Mouse (Mus musculus): Measurements from ENCODE around the gene Map2k4.

DNA sequence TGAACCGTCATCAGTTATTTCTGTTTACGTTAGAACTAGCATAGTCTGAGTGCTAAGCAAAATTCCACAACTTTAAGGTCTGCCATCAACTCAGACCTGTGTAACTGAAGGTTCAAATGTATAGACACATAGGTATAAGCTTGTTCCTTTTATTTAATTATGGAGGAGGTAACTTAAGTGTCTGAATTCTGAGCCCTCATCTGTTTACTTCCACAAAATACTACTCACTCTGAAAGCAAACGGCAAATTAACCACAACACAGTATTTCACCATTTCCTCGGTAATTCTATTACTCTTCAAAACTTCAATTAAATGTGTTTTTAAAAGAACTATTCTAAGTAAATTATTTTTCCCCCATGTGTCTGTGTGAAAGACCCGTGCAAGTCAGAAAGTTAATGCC is 10.3 kb downstream of the Map2k4 start:
- no peak for TF ChIP-seq POLR2A (IDR thresholded peaks at IDR 0.05; ENCODE audit: insufficient read depth, low read depth, low read length)
- no peak for TF ChIP-seq CTCF (IDR thresholded peaks at IDR 0.05; ENCODE audit: insufficient read depth, low read depth, low read length)
